Mouse (Mus musculus) CD4-positive, CD25-positive, alpha-beta regulatory T cell, adult 2 months (primary cell): ENCODE measurements at regions not wholly inside any gene's neighbourhood (a gene's known extent, or its start where the extent isn't known, plus 50 kb on each side); places are given as distances from the start of the nearest gene placed in this dataset.

ENCODE experiments used
- DNase-seq: peaks from one replicate; pipeline ENCODE4 v3.0.0-alpha.2; 2012; ENCODE audit warnings: low read depth, low spot score

DNA sequence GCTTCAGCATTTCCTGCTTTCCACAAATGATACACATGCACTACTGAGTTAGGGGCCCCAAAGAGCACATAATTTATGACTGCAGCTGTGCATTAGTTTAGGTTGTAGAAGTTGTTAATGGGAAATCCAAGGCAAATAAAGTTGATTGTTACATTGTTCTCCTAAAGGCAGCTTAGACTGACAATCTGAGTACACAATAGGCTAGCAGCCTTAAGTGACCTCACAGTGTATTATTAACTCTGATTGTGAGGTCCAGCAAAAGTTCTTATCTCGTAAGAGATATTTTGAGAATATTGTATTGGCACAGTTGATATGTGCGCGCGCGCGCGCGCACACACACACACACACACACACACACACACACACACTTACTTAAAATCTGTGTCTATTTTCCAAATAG is 70.5 kb upstream of the Yae1d1 start:
- no peak for DNase-seq

DNA sequence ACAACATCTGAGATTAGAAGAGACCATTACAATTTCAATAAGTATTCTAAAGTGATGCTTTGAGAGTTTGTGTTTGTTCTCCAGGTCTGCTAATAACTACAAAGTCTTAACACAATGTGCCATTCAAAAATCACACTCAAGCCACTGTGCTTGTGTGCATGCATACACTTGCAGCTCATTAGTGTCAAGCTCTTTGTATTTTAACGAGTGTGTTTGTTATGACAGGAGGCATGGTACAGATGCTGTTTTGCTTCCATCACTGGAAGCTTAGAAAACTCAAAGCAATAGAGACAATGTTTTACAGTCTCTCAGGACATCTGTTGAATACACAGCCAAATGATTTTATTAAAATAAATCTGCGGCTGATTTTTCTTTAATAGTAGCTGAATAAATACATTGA is 67.1 kb upstream of the Yae1d1 start:
- DNase-seq = no peak

DNA sequence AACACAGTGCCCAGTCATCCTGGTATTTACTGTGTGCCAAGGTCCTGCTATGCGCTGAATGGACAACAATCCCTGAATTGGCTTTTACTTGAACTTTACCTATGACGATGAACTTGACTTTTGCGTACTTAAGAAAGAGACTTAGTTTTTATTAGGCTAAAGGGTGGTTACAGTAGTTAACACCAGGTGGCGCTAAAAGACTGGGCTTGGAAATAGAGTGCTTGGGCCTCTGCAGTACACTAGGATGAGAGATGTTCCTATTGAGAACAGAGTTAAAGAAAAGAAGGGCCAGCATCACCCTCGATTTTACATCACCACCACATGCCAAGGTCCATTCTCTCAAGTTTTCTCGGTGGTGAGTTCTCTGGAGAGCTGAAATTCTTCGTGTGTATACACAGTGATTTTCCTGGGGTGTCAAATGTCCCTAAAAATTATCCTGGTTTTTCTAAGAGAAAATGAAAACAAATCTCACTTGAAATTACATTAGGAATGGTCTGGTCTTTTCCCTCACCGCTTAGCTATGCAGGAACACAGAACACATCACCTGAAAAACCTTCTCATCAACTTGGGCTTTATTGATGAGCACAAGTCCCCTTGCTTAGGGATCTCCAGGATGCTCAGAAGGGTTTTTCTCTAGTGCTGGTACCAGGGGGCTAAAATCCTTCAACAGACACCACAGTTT is 64.2 kb upstream of the Yae1d1 start:
- DNase-seq = peak; percentile 54

DNA sequence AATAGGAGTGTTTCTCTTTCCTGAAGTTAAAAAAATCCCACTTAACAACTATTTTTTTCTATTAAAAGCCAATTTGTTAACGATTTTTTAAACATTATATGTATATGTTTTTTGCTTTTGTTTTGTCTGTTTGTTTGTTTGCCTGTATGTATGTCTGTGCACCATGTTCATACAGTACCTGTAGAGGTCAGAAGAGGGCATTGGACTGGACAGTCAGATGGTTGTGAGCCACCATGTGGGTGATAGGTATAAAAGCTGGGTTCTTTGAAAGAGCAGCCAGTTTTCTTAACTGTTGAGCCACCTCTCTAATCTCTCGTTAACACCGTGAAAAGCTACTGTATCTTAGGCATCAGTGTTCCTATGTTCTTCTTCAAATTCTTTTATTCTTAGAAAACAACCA is 63.7 kb upstream of the Yae1d1 start:
- no peak for DNase-seq

DNA sequence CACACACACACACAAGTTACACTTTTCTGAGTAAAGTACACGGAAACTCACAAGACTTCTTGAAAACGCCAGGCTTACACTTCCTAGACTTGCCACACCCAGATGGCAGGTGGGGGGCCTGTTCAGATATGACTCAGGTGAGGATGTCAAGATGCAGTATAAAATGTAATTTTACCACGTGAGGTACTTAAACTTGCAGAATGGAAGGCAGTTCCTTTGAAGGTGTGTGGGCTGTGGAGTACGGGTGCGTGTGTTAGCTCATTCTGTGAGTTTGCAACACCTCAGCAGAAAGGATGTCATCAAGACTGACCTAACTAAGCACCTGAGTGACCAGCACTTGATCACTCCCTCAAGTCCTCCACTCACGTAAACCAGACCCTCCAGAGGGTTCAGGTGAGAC is 50.0 kb upstream of the Yae1d1 start:
- no peak for DNase-seq
